Mouse (Mus musculus) G1E (cell line): Measurements from ENCODE around the gene Tnrc6c.

Source experiments
- CTCF ChIP-seq: IDR thresholded peaks from 2 replicates; pipeline ENCODE4 v1.5.1; 2012; ENCODE audit warnings: low read depth, low read length, inconsistent platforms, mixed read lengths
- GATA1 ChIP-seq: IDR thresholded peaks from 2 replicates; pipeline ENCODE4 v1.6.1; 2012; ENCODE audit warnings: borderline replicate concordance, low read length, inconsistent platforms, mixed read lengths
- GATA2 ChIP-seq: IDR thresholded peaks from 2 replicates; pipeline ENCODE4 v1.6.1; 2012; ENCODE audit warnings: low read depth, low read length, inconsistent platforms, borderline replicate concordance
- POLR2AphosphoS5 ChIP-seq: IDR thresholded peaks from 2 replicates; pipeline ENCODE4 v1.6.1; 2012; ENCODE audit warnings: low read depth, low read length, inconsistent platforms; ENCODE audit not compliant: insufficient replicate concordance
- TAL1 ChIP-seq: conservative IDR thresholded peaks from 2 replicates; pipeline ENCODE4 v1.6.1; 2012; ENCODE audit warnings: low read depth, low read length, inconsistent platforms, mixed read lengths

- no peak for TF ChIP-seq CTCF
- no peak for TF ChIP-seq POLR2AphosphoS5
- no peak for TF ChIP-seq GATA1
- TF ChIP-seq TAL1: no peak
- TF ChIP-seq GATA2: no peak
Measured at GRCm38 (mm10) chr11:117658974-117659373, 4.9 kb downstream of the Tnrc6c start.
